20 mouse cellular contexts compared by ENCODE assay signal in the genomic region with DNA sequence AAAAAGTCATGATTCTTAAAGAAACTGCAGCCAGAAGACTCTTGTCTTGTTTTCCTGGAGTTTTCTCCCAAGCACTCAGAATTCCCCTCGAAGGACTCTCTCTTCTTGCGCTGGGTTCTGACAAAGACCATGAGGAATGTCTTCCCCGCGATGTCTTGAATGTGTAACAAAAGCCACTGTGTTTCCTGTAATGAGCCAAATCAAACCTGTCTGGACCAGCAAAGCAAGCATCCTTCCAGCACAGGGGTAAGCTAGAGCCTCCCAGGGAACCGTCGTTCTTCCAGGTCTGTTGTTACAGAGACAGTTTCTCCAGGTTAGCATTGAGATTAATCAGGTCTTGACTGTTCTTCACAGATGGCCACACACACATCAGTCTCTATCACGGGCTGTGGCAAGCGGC.
DNase-seq lines count a peak whose midpoint lies in the region; ATAC-seq and TF ChIP-seq lines count a peak whose summit lies in the region.
"Had no signal": no experiment of that assay in that cellular context is flagged by ENCODE, and none has a peak within 500 bp of the region (broad histone marks: within the 10 kb centered on the region; RNA-seq: fewer than 3 reads in every experiment).

No protein-coding gene starts in this region.

- H3K4me3 ChIP-seq in heart, embryonic 13.5 days, result no peak overlapping the region
- H3K4me3 ChIP-seq in heart, embryonic 10.5 days, result no peak overlapping the region
- H3K4me3 ChIP-seq in intestine, embryonic 16.5 days (ENCODE audit: low read length), result no peak overlapping the region
- H3K4me3 ChIP-seq in intestine, postnatal 0 days (ENCODE audit: low read depth, low read length), result no peak overlapping the region
- no peak overlapping the region for H3K4me3 ChIP-seq in stomach, embryonic 16.5 days (replicated peaks; ENCODE audit: low read length)
- H3K4me3 ChIP-seq in lung, postnatal 0 days (ENCODE audit: low read depth, low read length), result no peak overlapping the region
- H3K4me3 ChIP-seq: embryonic facial prominence, embryonic 13.5 days; forebrain, embryonic 13.5 days; hindbrain, embryonic 12.5 days had no signal

- no peak overlapping the region for H3K9ac ChIP-seq in heart, embryonic 13.5 days
- no peak overlapping the region for H3K9ac ChIP-seq in intestine, embryonic 16.5 days (ENCODE audit: low read depth, low read length)
- no peak overlapping the region for H3K9ac ChIP-seq in intestine, postnatal 0 days (ENCODE audit: low read depth, low read length)
- H3K9ac ChIP-seq in stomach, embryonic 16.5 days (ENCODE audit: low read length), result no peak overlapping the region
- H3K9ac ChIP-seq in lung, postnatal 0 days (replicated peaks; ENCODE audit: low read depth), result no peak overlapping the region
- H3K9ac ChIP-seq: embryonic facial prominence, embryonic 13.5 days; forebrain, embryonic 13.5 days; forebrain, postnatal 0 days; hindbrain, embryonic 12.5 days had no signal

- no peak for DNase-seq in heart, embryonic 10.5 days (ENCODE audit: low spot score)
- peak; percentile 55 for DNase-seq in ES-CJ7 (ENCODE audit: low read depth, low spot score)
- DNase-seq in lung, postnatal 0 days (ENCODE audit: low spot score), result no peak
- DNase-seq: adrenal gland, postnatal 14 days; cerebellum, adult 11-12 months; cerebellum, adult 9-10 months; cerebellum, postnatal 25 days; forebrain, postnatal 0 days; gastrocnemius, postnatal 14 days; heart, postnatal 4 days had no signal

- TF ChIP-seq EP300 in lung, postnatal 0 days (IDR thresholded peaks at IDR 0.05), result no peak

- WGBS in heart, embryonic 13.5 days, result 73% methylated on average over 8 of the region's 8 CpGs
- 76% methylated on average over 8 of the region's 8 CpGs for WGBS in heart, embryonic 10.5 days
- WGBS in intestine, embryonic 16.5 days, result 77% methylated on average over 8 of the region's 8 CpGs
- 77% methylated on average over 8 of the region's 8 CpGs for WGBS in intestine, postnatal 0 days
- 67% methylated on average over 8 of the region's 8 CpGs for WGBS in stomach, embryonic 16.5 days
- WGBS in lung, postnatal 0 days, result 84% methylated on average over 8 of the region's 8 CpGs

- peaks cover 74% of the 10 kb centered on the region for H3K36me3 ChIP-seq in heart, embryonic 13.5 days
- H3K36me3 ChIP-seq in heart, embryonic 10.5 days, result peaks cover 64% of the 10 kb centered on the region
- no peaks in the 10 kb centered on the region for H3K36me3 ChIP-seq in intestine, embryonic 16.5 days (ENCODE audit: control insufficient read depth, insufficient read depth, low read length)
- H3K36me3 ChIP-seq in intestine, postnatal 0 days (ENCODE audit: control insufficient read depth, insufficient read depth), result no peaks in the 10 kb centered on the region
- no peaks in the 10 kb centered on the region for H3K36me3 ChIP-seq in stomach, embryonic 16.5 days (ENCODE audit: control insufficient read depth, insufficient read depth, low read length)
- H3K36me3 ChIP-seq in lung, postnatal 0 days (ENCODE audit: insufficient read depth, low read length), result no peaks in the 10 kb centered on the region
- H3K36me3 ChIP-seq: hindbrain, embryonic 12.5 days had no signal

- no peaks in the 10 kb centered on the region; the same call in 1 of the 2 replicates for H3K9me3 ChIP-seq in heart, embryonic 13.5 days
- H3K9me3 ChIP-seq in heart, embryonic 10.5 days, result no peaks in the 10 kb centered on the region
- no peaks in the 10 kb centered on the region for H3K9me3 ChIP-seq in intestine, embryonic 16.5 days (ENCODE audit: control insufficient read depth, low read length)
- no peaks in the 10 kb centered on the region for H3K9me3 ChIP-seq in intestine, postnatal 0 days (ENCODE audit: control insufficient read depth)
- H3K9me3 ChIP-seq in stomach, embryonic 16.5 days (replicated peaks; ENCODE audit: control insufficient read depth, low read length), result no peaks in the 10 kb centered on the region
- H3K9me3 ChIP-seq in lung, postnatal 0 days (ENCODE audit: low read length), result no peaks in the 10 kb centered on the region
- H3K9me3 ChIP-seq: embryonic facial prominence, embryonic 13.5 days; forebrain, embryonic 13.5 days; hindbrain, embryonic 12.5 days had no signal

- peak overlapping the region; percentile 36 for H3K27ac ChIP-seq in heart, embryonic 13.5 days (replicated peaks)
- H3K27ac ChIP-seq in heart, embryonic 10.5 days, result no peak overlapping the region
- H3K27ac ChIP-seq in intestine, embryonic 16.5 days (ENCODE audit: low read length), result peak overlapping the region; percentile 6; the same call in 1 of the 2 replicates
- H3K27ac ChIP-seq in intestine, postnatal 0 days (ENCODE audit: low read depth, low read length), result no peak overlapping the region
- no peak overlapping the region for H3K27ac ChIP-seq in stomach, embryonic 16.5 days (ENCODE audit: low read length)
- no peak overlapping the region for H3K27ac ChIP-seq in lung, postnatal 0 days (ENCODE audit: low read length)
- H3K27ac ChIP-seq: embryonic facial prominence, embryonic 13.5 days; forebrain, embryonic 13.5 days; hindbrain, embryonic 12.5 days had no signal

- no peak for TF ChIP-seq CTCF in intestine, postnatal 0 days (IDR thresholded peaks at IDR 0.05; ENCODE audit: low read depth)
- TF ChIP-seq CTCF in lung, postnatal 0 days (IDR thresholded peaks at IDR 0.05), result no peak

- H3K4me2 ChIP-seq in heart, embryonic 13.5 days, result no peak overlapping the region
- no peak overlapping the region for H3K4me2 ChIP-seq in intestine, embryonic 16.5 days (ENCODE audit: low read depth, low read length)
- no peak overlapping the region for H3K4me2 ChIP-seq in intestine, postnatal 0 days (replicated peaks; ENCODE audit: low read depth)
- no peak overlapping the region for H3K4me2 ChIP-seq in stomach, embryonic 16.5 days (ENCODE audit: low read depth, low read length)
- H3K4me2 ChIP-seq in lung, postnatal 0 days (replicated peaks; ENCODE audit: low read depth, low read length), result no peak overlapping the region
- H3K4me2 ChIP-seq: embryonic facial prominence, embryonic 13.5 days; forebrain, embryonic 13.5 days; hindbrain, embryonic 12.5 days had no signal

- H3K27me3 ChIP-seq in heart, embryonic 13.5 days (replicated peaks), result no peaks in the 10 kb centered on the region
- no peaks in the 10 kb centered on the region for H3K27me3 ChIP-seq in heart, embryonic 10.5 days (ENCODE audit: insufficient read depth, poor library complexity, severe bottlenecking)
- H3K27me3 ChIP-seq in intestine, embryonic 16.5 days (replicated peaks; ENCODE audit: control insufficient read depth, insufficient read depth, low read length), result no peaks in the 10 kb centered on the region
- H3K27me3 ChIP-seq in intestine, postnatal 0 days (replicated peaks; ENCODE audit: control insufficient read depth, insufficient read depth, low read length), result no peaks in the 10 kb centered on the region
- no peaks in the 10 kb centered on the region for H3K27me3 ChIP-seq in stomach, embryonic 16.5 days (ENCODE audit: control insufficient read depth, insufficient read depth, low read length)
- no peaks in the 10 kb centered on the region for H3K27me3 ChIP-seq in lung, postnatal 0 days (replicated peaks; ENCODE audit: insufficient read depth, low read length)
- H3K27me3 ChIP-seq: embryonic facial prominence, embryonic 13.5 days; forebrain, embryonic 13.5 days; hindbrain, embryonic 12.5 days had no signal

- no peak for ATAC-seq in heart, embryonic 13.5 days (ENCODE audit: extremely low read depth, insufficient number of reproducible peaks, low FRiP score, low TSS enrichment)
- ATAC-seq in intestine, embryonic 16.5 days, result no peak
- no peak for ATAC-seq in intestine, postnatal 0 days
- 0 out of 2 replicates have a peak, but pooled peaks have one; percentile 29 for ATAC-seq in stomach, embryonic 16.5 days (ENCODE audit: insufficient read depth, low FRiP score)
- no peak for ATAC-seq in lung, postnatal 0 days
- ATAC-seq: activated CD4-positive, CD25-positive, alpha-beta regulatory T cell, adult 4 months; forebrain, embryonic 13.5 days; forebrain, postnatal 0 days; hindbrain, embryonic 16.5 days; inflammation-experienced regulatory T-cells, adult 6 months had no signal

- peaks cover 18% of the 10 kb centered on the region for H3K4me1 ChIP-seq in heart, embryonic 13.5 days
- peaks cover 4% of the 10 kb centered on the region; the same call in 1 of the 2 replicates for H3K4me1 ChIP-seq in heart, embryonic 10.5 days
- H3K4me1 ChIP-seq in intestine, embryonic 16.5 days (ENCODE audit: control insufficient read depth, insufficient read depth, low read length), result no peaks in the 10 kb centered on the region
- no peaks in the 10 kb centered on the region for H3K4me1 ChIP-seq in intestine, postnatal 0 days (replicated peaks; ENCODE audit: control insufficient read depth, insufficient read depth, low read length)
- H3K4me1 ChIP-seq in stomach, embryonic 16.5 days (ENCODE audit: control insufficient read depth, insufficient read depth, low read length), result no peaks in the 10 kb centered on the region
- no peaks in the 10 kb centered on the region for H3K4me1 ChIP-seq in lung, postnatal 0 days (ENCODE audit: insufficient read depth, low read depth, low read length)
- H3K4me1 ChIP-seq: embryonic facial prominence, embryonic 13.5 days; forebrain, embryonic 13.5 days; hindbrain, embryonic 12.5 days had no signal

Comparison
In these comparisons a context has a peak if more than half of its experiments do, and no peak if none do; other contexts are left out.
1. H3K27ac ChIP-seq: peak in heart, embryonic 13.5 days (single experiment) and intestine, embryonic 16.5 days (single experiment); none in heart, embryonic 10.5 days (single experiment), intestine, postnatal 0 days (single experiment), stomach, embryonic 16.5 days (single experiment) and lung, postnatal 0 days (single experiment).